ENCODE assay signal across 20 mouse cellular contexts in the genomic region with DNA sequence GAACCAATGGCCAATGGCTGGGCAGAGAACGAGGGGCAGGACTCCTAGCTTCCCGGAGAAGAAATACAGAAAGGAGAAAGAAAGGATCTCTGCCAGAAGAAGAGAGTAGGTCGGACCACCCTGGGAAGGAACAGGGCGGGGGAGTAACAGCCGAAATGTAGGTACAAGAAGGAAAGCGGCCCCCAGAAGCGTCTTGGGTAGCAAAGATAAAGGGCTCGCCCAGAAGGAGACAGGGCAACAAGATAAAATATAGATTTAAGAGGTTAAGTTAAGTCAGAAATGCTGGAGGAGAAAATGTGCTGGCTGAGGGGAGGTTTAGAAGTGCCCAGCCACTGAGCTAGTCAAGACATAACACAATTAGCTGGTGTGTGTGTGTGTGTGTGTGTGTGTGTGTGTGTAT. TPM values are rescaled to one million over a fixed set of nuclear protein-coding genes. Genes with fewer than 3 reads are reported as not detected.
DNase-seq lines count a peak whose midpoint lies in the region; ATAC-seq and TF ChIP-seq lines count a peak whose summit lies in the region.
"Had no signal": no experiment of that assay in that cellular context is flagged by ENCODE, and none has a peak within 500 bp of the region (broad histone marks: within the 10 kb centered on the region; RNA-seq: fewer than 3 reads in every experiment).

No protein-coding gene starts in this region.

- peaks cover 3% of the 10 kb centered on the region for H3K36me3 ChIP-seq in liver, embryonic 14.5 days (replicated peaks; ENCODE audit: control insufficient read depth, insufficient read depth, low read depth)
- H3K36me3 ChIP-seq: forebrain, embryonic 15.5 days; heart, embryonic 15.5 days; hindbrain, embryonic 13.5 days had no signal

- peak overlapping the region; percentile 69 for H3K4me2 ChIP-seq in liver, embryonic 14.5 days (ENCODE audit: low read depth)
- H3K4me2 ChIP-seq: forebrain, embryonic 15.5 days; heart, embryonic 11.5 days; heart, embryonic 15.5 days; hindbrain, embryonic 13.5 days had no signal

- no peak for TF ChIP-seq CTCF in liver, embryonic 14.5 days (IDR thresholded peaks at IDR 0.05; ENCODE audit: low read depth)

- peak overlapping the region; percentile 33; the same call in 1 of the 2 replicates for H3K9ac ChIP-seq in liver, embryonic 14.5 days (replicated peaks)
- H3K9ac ChIP-seq: forebrain, embryonic 15.5 days; heart, embryonic 15.5 days; hindbrain, embryonic 13.5 days had no signal

- peak; percentile 77 for TF ChIP-seq EP300 in liver, embryonic 14.5 days (IDR thresholded peaks at IDR 0.05; ENCODE audit: low read depth)

- peak overlapping the region; percentile 46 for H3K27ac ChIP-seq in liver, embryonic 14.5 days
- H3K27ac ChIP-seq: embryonic facial prominence, embryonic 10.5 days; forebrain, embryonic 15.5 days; heart, adult 2 months; heart, embryonic 15.5 days; hindbrain, embryonic 13.5 days; hindbrain, postnatal 0 days had no signal

- ATAC-seq in liver, embryonic 14.5 days (ENCODE audit: insufficient read depth) = peak; percentile 93
- peak; percentile 69 for ATAC-seq in megakaryocyte progenitor cell, adult 5-6 weeks (replicated peaks; ENCODE audit: poor library complexity)
- ATAC-seq: forebrain, embryonic 15.5 days; hindbrain, postnatal 0 days had no signal

- 23% methylated on average over 8 of the region's 8 CpGs for WGBS in liver, embryonic 14.5 days (ENCODE audit: insufficient replicate concordance)

- DNase-seq in c-Kit-positive CD71-positive TER-119-negative erythroid progenitor cells, embryonic 14.5 days (ENCODE audit: low read depth) = peak; percentile 54
- peak; percentile 74 for DNase-seq in liver
- peak; percentile 32 to 63 (median 52) for DNase-seq in liver, embryonic 14.5 days (ENCODE audit: low read depth in 3 of 3, low spot score in 3 of 3)
- no peak for DNase-seq in spleen, adult 18-20 months
- no peak for DNase-seq in cerebellum, adult 11-12 months
- no peak for DNase-seq in gastrocnemius, postnatal 4 days (ENCODE audit: low spot score in 2 of 2)
- DNase-seq: adrenal gland, adult 8-10 months; cerebellum, adult 9-10 months; cerebellum, postnatal 36 days; gastrocnemius, postnatal 36 days; heart, adult 2 months; heart, postnatal 14 days had no signal

- peaks cover 20 to 26% of the 10 kb centered on the region in 2 experiments for H3K4me1 ChIP-seq in liver, embryonic 14.5 days (replicated peaks; ENCODE audit: control insufficient read depth in 2 of 2, insufficient read depth in 2 of 2, low read length in 1 of 2)
- H3K4me1 ChIP-seq: embryonic facial prominence, embryonic 10.5 days; forebrain, embryonic 15.5 days; heart, embryonic 15.5 days; hindbrain, embryonic 13.5 days had no signal

- H3K27me3 ChIP-seq in liver, embryonic 14.5 days (ENCODE audit: control insufficient read depth, insufficient read depth, low read length) = no peaks in the 10 kb centered on the region
- H3K27me3 ChIP-seq: forebrain, embryonic 15.5 days; heart, embryonic 15.5 days; hindbrain, embryonic 13.5 days had no signal

- H3K4me3 ChIP-seq in liver, embryonic 14.5 days (ENCODE audit: insufficient read depth in 1 of 2, low read depth in 2 of 2, low read length in 2 of 2) = peak overlapping the region in 1 of 2 experiments; percentile 33; a peak in 3 of 4 replicates
- H3K4me3 ChIP-seq: embryonic facial prominence, embryonic 10.5 days; forebrain, embryonic 15.5 days; heart, adult 2 months; heart, embryonic 15.5 days; hindbrain, embryonic 13.5 days had no signal

- H3K9me3 ChIP-seq in liver, embryonic 14.5 days (ENCODE audit: control insufficient read depth, low read length) = no peaks in the 10 kb centered on the region
- H3K9me3 ChIP-seq: embryonic facial prominence, embryonic 10.5 days; forebrain, embryonic 15.5 days; heart, embryonic 15.5 days; hindbrain, embryonic 13.5 days had no signal

RNA-seq across cellular contexts. Expression of a gene that starts 30.4 kb away (rescaled TPM):
- 7.0 and 9.3 TPM in 2 replicates for polyA plus RNA-seq in liver, embryonic 14.5 days (2012; rRNA removed)
- polyA plus RNA-seq in liver, embryonic 14.5 days (2014; fragmentation: Nextera tagmentation; extraction: Ambion mirVana) = 9.4 and 11.5 TPM in 2 replicates
- 66.2 and 74.5 TPM in 2 replicates for total RNA-seq in megakaryocyte progenitor cell, adult 5-6 weeks (2015)
- 86.2 and 96.9 TPM in 2 replicates for total RNA-seq in megakaryocyte progenitor cell, adult 5-6 weeks (2017)
- 1 to 10 TPM; 6.9 to 7.7 TPM for total RNA-seq in gastrocnemius, postnatal 4 days (2021)

RNA-seq across cellular contexts. Expression of a gene that starts 30.6 kb away (rescaled TPM):
- not detected in 2 replicates for polyA plus RNA-seq in liver, embryonic 14.5 days (2012; rRNA removed)
- polyA plus RNA-seq in liver, embryonic 14.5 days (2014; fragmentation: Nextera tagmentation; extraction: Ambion mirVana) = not detected in 2 replicates
- 2.6 TPM in 2 replicates for total RNA-seq in megakaryocyte progenitor cell, adult 5-6 weeks (2015)
- total RNA-seq in megakaryocyte progenitor cell, adult 5-6 weeks (2017) = 0.84 and 0.92 TPM in 2 replicates
- 1 to 10 TPM; 2.4 to 5.7 TPM for total RNA-seq in gastrocnemius, postnatal 4 days (2021)
- total RNA-seq: hematopoietic stem cell, adult 5-6 weeks had no signal

Comparison
In these comparisons a context has a peak if more than half of its experiments do, and no peak if none do; other contexts are left out.
1. DNase-seq: peak in c-Kit-positive CD71-positive TER-119-negative erythroid progenitor cells, embryonic 14.5 days (single experiment), liver (single experiment) and liver, embryonic 14.5 days (3 of 3); none in spleen, adult 18-20 months (0 of 2), cerebellum, adult 11-12 months (single experiment) and gastrocnemius, postnatal 4 days (0 of 2).
2. RNA of a gene that starts 30.4 kb away (total RNA-seq): 66.2 to 96.9 TPM in megakaryocyte progenitor cell, adult 5-6 weeks; 6.9 to 7.7 TPM in gastrocnemius, postnatal 4 days; every median in the first group is over 4 times any median in the second.